Mouse (Mus musculus) thymus, adult 2 months (tissue): ENCODE data around the gene Bmp2k.

Experiments used
- CTCF ChIP-seq: fragments of 200-500 bp; IDR thresholded peaks from 2 replicates; pipeline ENCODE4 v1.5.1; 2012; ENCODE audit warnings: mild to moderate bottlenecking, control low read depth, low read length, moderate library complexity, borderline replicate concordance; ENCODE audit not compliant: control insufficient read depth, poor library complexity, insufficient read depth; ENCODE audit errors: extremely low read depth
- POLR2A ChIP-seq: fragments of 200-500 bp; IDR thresholded peaks from 2 replicates; pipeline ENCODE4 v1.6.1; 2012; ENCODE audit warnings: mild to moderate bottlenecking, low read length, control low read depth, moderate library complexity; ENCODE audit not compliant: control insufficient read depth, poor library complexity, insufficient read depth; ENCODE audit errors: extremely low read depth

DNA sequence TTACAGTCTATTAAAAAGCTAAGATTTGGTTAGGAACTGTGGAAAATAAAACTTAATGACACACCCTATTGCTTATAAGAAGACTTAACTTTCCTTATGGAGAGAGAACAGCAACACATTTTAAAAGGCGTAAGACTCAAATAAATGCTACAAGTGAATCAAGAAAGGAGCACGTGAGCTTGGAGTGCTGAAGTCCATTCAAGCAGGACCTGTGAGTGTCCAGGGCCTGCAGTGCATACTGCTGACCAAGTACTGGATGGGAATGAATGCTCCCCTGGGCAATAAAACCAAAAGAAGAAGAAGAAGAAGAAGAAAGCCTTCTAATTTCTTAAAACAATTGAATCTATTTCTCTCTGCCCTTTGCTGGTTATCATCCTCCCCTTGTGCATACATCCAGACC is 32.0 kb upstream of the Bmp2k start:
- TF ChIP-seq CTCF (no peak), POLR2A (no peak)
